Mouse (Mus musculus) ES-Bruce4 (cell line): ENCODE measurements at regions not wholly inside any gene's neighbourhood (a gene's known extent, or its start where the extent isn't known, plus 50 kb on each side); places are given as distances from the start of the nearest gene placed in this dataset.

Source experiments
- CTCF ChIP-seq: IDR thresholded peaks from one replicate; pipeline ENCODE4 v1.8.1; 2011; ENCODE audit warnings: low read depth, low read length
- EP300 ChIP-seq: IDR thresholded peaks from 2 replicates; pipeline ENCODE4 v1.6.1; 2011; ENCODE audit warnings: low read depth, low read length; ENCODE audit not compliant: insufficient read depth
- POLR2A ChIP-seq: IDR thresholded peaks from one replicate; pipeline ENCODE4 v1.8.1; 2011; ENCODE audit warnings: low read length; ENCODE audit not compliant: insufficient read depth

- TF ChIP-seq CTCF (no peak), POLR2A (no peak), EP300 (no peak)
These were observed 109.6 kb upstream of the Phactr1 start for GRCm38 (mm10) chr13:42570600-42571348.
